Mouse (Mus musculus): ENCODE measurements around the gene Gtf3c2.

DNA sequence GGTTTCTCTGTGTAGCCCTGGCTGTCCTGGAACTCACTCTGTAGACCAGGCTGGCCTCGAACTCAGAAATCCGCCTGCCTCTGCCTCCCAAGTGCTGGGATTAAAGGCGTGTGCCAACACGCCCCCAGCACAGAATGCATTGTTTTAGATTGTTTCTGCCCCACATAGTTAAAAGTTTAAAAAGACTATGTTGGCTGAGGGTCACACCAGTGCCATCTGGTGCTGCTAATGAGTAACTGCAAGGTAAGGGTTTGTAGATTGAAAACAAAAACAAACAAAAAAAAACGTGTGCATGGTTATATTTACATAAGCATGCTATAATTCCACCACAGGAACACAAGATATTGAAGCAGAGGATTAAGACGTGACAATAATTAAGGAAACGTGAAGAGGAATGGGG, 69.2 kb downstream of the Gtf3c2 start:
- TF ChIP-seq MYOD1 (IDR thresholded peaks at IDR 0.05; ENCODE audit: control insufficient read depth, insufficient read length, low read depth) (no peak), CTCF (IDR thresholded peaks at IDR 0.05; ENCODE audit: control insufficient read depth, insufficient read depth, insufficient read length) (no peak), CEBPB (IDR thresholded peaks at IDR 0.05; ENCODE audit: low read depth) (no peak), MAX (IDR thresholded peaks at IDR 0.05) (no peak), MYOG (IDR thresholded peaks at IDR 0.05; ENCODE audit: control insufficient read depth, extremely low read depth, insufficient read length) (no peak)
